Mouse (Mus musculus): Measurements from ENCODE around the gene Grb10. TPM values are rescaled to one million over a fixed set of nuclear protein-coding genes. Genes with fewer than 3 reads are reported as not detected.
A peak's percentile ranks its signal among the peaks of the same experiment; 100 is the strongest.

Gene Grb10
- polyA plus RNA-seq, 1 experiment from 2014 or later: 115 TPM

GRCm38 (mm10) chr11:11967519-11967918, 71.0 kb downstream of the Grb10 start:
- WGBS (ENCODE audit: insufficient replicate concordance): 59% methylated on average over 8 of the region's 8 CpGs
- no peak overlapping the region for H3K4me2 ChIP-seq
- ATAC-seq (ENCODE audit: low read depth): no peak
- peaks cover 42% of the 10 kb centered on the region for H3K36me3 ChIP-seq
- H3K27ac ChIP-seq: peak overlapping the region; percentile 20; the same call in 1 of the 2 replicates
- DNase-seq: no peak
- H3K9ac ChIP-seq: no peak overlapping the region
- H3K4me1 ChIP-seq (replicated peaks): peaks cover 57% of the 10 kb centered on the region
- H3K9me3 ChIP-seq (replicated peaks): no peaks in the 10 kb centered on the region
- H3K27me3 ChIP-seq: no peaks in the 10 kb centered on the region
- no peak overlapping the region for H3K4me3 ChIP-seq (replicated peaks)

DNA sequence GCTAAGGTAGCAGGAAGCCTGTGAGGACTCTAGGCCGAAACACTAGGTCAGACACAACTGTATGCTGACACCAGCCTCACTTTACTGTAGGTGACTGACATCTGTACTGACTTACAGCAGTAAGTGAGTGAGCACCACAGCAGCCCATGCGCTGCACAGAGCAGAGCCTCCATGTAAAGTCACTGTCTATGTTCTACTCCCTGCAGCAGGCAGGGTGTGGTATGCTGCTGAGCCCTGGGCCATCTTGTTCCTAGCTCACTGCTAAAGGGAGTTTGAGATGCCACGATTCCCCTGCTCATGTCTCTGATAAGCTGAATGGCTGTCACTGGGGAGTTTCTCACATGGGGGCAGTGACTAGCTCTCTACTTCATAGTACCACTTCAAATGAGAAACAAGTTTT, 72.3 kb downstream of the Grb10 start:
- ATAC-seq (ENCODE audit: low read depth) (peak; percentile 63), DNase-seq (peak; percentile 31)
- no peak overlapping the region for H3K4me2 ChIP-seq
- H3K27ac ChIP-seq: peak overlapping the region; percentile 67
- no peak overlapping the region for H3K4me3 ChIP-seq (replicated peaks)
- H3K9me3 ChIP-seq (replicated peaks): no peaks in the 10 kb centered on the region
- WGBS (ENCODE audit: insufficient replicate concordance): 61% methylated on average over 3 of the region's 3 CpGs
- peaks cover 70% of the 10 kb centered on the region for H3K4me1 ChIP-seq (replicated peaks)
- H3K36me3 ChIP-seq: peaks cover 35% of the 10 kb centered on the region
- no peaks in the 10 kb centered on the region for H3K27me3 ChIP-seq
- peak overlapping the region; percentile 16; the same call in 1 of the 2 replicates for H3K9ac ChIP-seq

DNA sequence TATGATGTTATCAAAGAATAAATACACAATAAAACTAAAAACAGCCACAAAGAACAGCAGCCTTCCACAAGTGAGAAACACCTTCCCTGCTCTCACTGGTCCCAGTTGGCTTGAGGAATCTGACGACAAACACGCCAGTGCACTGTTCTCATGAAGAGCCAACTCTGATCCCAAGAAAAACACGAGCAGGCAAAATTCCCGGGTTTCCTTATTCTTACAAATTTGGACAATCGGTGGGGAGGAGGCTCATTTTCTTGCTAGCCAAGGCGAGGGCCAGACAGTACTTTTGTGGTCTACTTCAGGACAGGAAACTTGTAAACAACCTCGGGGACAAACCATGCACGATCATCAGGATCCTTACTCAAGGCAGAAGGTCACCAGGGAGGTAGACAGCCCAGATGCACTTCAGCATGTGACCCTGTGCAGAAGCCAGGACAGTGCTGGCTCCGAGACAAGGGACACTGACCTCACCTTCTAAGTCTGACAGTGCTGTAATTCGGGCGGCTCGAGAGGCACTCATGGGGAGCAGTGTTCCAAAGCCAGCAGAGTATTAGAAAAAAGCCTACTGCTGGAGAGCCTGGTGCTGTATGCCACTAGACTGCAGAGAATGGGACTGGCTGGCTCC, 72.9 kb downstream of the Grb10 start:
- Histone ChIP-seq H3K27ac (peak overlapping the region; percentile 78), H3K9ac (peak overlapping the region; percentile 16; the same call in 1 of the 2 replicates), H3K27me3 (no peaks in the 10 kb centered on the region), H3K36me3 (peaks cover 34% of the 10 kb centered on the region), H3K4me1 (replicated peaks) (peaks cover 77% of the 10 kb centered on the region), H3K4me3 (replicated peaks) (no peak overlapping the region), H3K9me3 (replicated peaks) (no peaks in the 10 kb centered on the region), H3K4me2 (no peak overlapping the region)
- no peak for ATAC-seq (ENCODE audit: low read depth)
- no peak for DNase-seq
- 71% methylated on average over 12 of the region's 12 CpGs for WGBS (ENCODE audit: insufficient replicate concordance)

DNA sequence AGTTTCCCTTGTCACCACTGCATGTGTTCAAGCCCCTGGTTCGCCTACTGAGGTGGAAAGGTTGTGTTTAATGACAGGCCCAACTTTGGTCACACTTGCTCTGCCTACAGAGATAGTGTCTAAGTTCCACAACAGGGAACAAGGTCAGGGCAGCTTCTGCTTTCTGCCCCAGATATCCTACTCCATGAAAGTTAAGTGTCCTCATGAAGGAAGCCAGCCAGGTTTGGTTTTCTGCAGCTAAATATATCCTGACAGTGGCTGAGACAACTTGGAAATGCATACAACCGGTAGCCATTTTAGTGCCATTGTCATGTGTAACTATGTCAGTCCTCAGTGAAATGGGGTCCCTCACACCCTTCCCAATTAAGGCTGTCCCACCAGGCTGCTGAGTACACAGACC, 73.8 kb downstream of the Grb10 start:
- 85% methylated on average over 2 of the region's 2 CpGs for WGBS (ENCODE audit: insufficient replicate concordance)
- Histone ChIP-seq H3K36me3 (peaks cover 30% of the 10 kb centered on the region), H3K9ac (no peak overlapping the region), H3K4me3 (replicated peaks) (no peak overlapping the region), H3K27me3 (no peaks in the 10 kb centered on the region), H3K9me3 (replicated peaks) (no peaks in the 10 kb centered on the region), H3K4me2 (no peak overlapping the region), H3K4me1 (replicated peaks) (peaks cover 85% of the 10 kb centered on the region), H3K27ac (peak overlapping the region; percentile 78)
- DNase-seq (no peak), ATAC-seq (ENCODE audit: low read depth) (no peak)

DNA sequence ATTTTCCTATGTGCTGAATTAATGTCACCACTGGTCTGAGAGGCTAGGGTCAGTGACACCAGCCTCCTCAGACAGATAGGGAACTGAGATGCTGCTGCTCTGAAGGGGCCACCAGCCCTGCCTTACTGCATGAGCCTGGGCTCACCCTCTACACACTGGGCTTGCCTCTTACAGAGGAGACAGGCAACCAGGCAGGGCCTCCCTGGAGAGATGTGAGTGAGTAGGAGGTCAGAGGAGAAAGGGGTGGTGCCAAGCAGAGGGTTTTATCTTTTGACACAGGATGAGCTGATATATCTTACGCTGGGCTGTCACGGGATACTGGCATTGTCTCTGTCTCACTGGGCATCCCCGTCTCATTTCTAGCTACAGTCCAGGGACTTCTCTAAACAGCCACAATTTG, 74.9 kb downstream of the Grb10 start:
- Histone ChIP-seq H3K9me3 (replicated peaks) (no peaks in the 10 kb centered on the region), H3K4me2 (peak overlapping the region; percentile 45), H3K36me3 (peaks cover 20% of the 10 kb centered on the region), H3K27ac (peak overlapping the region; percentile 78), H3K27me3 (no peaks in the 10 kb centered on the region), H3K9ac (peak overlapping the region; percentile 42; the same call in 1 of the 2 replicates), H3K4me3 (replicated peaks) (no peak overlapping the region), H3K4me1 (replicated peaks) (peaks cover 84% of the 10 kb centered on the region)
- ATAC-seq (ENCODE audit: low read depth) (peak; percentile 89), DNase-seq (peak; percentile 70)
- 1% methylated on average over 3 of the region's 3 CpGs for WGBS (ENCODE audit: insufficient replicate concordance)

GRCm38 (mm10) chr11:11963065-11963464, 75.4 kb downstream of the Grb10 start:
- H3K4me2 ChIP-seq: peak overlapping the region; percentile 45
- no peaks in the 10 kb centered on the region for H3K9me3 ChIP-seq (replicated peaks)
- H3K36me3 ChIP-seq: peaks cover 17% of the 10 kb centered on the region
- no peak for ATAC-seq (ENCODE audit: low read depth)
- peak overlapping the region; percentile 42; the same call in 1 of the 2 replicates for H3K9ac ChIP-seq
- no peak for DNase-seq
- H3K4me1 ChIP-seq (replicated peaks): peaks cover 83% of the 10 kb centered on the region
- no peak overlapping the region for H3K4me3 ChIP-seq (replicated peaks)
- WGBS (ENCODE audit: insufficient replicate concordance): 72% methylated on average over 2 of the region's 2 CpGs
- H3K27me3 ChIP-seq: no peaks in the 10 kb centered on the region
- H3K27ac ChIP-seq: peak overlapping the region; percentile 78

- H3K4me2 ChIP-seq: peak overlapping the region; percentile 40
- H3K4me1 ChIP-seq (replicated peaks): peaks cover 80% of the 10 kb centered on the region
- DNase-seq: no peak
- H3K9me3 ChIP-seq (replicated peaks): no peaks in the 10 kb centered on the region
- 12% methylated on average over 5 of the region's 5 CpGs for WGBS (ENCODE audit: insufficient replicate concordance)
- no peaks in the 10 kb centered on the region for H3K27me3 ChIP-seq
- H3K36me3 ChIP-seq: peaks cover 14% of the 10 kb centered on the region
- no peak overlapping the region for H3K4me3 ChIP-seq (replicated peaks)
- ATAC-seq (ENCODE audit: low read depth): peak; percentile 18; the same call in 1 of the 2 replicates
- peak overlapping the region; percentile 84 for H3K27ac ChIP-seq
- 0 out of 2 replicates have a peak overlapping the region, but pooled peaks have one; percentile 27 for H3K9ac ChIP-seq
Observed at GRCm38 (mm10) chr11:11962629-11962954, 75.9 kb downstream of the Grb10 start.

DNA sequence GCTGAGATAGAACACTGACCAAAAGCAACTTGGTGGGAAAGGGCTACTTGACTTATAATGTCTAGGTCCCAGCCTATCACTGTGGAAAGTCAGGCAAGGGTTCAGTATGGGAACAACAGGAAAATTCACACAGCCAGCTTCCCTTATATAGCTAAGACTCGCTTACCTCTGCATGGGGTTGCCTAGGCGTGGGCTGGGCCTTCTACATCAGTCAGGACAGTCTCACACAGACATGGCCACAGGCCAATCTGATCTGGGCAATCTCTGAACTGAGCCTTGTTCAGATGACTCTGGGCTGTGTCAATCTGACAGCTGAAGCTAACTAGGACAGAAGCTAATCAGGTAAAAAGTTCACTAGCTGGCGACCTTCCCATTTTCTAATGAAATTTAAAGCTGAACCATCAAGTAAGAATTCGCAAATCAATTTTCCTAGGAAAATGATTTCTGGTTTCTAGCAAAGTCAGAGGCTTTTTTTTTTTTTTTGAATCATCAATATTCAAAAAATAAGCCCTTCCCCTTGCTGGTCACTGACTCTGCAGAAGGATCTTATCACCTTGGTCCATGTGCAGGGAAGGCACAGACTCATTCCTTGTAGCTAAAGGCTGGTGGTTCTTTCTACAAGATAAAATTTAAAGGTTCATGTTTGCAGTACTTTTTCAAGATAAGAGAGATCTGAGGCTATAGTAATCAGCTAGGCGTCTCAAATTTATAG, 76.4 kb downstream of the Grb10 start:
- H3K27ac ChIP-seq: peak overlapping the region; percentile 84
- no peak overlapping the region for H3K9ac ChIP-seq
- no peak overlapping the region for H3K4me3 ChIP-seq (replicated peaks)
- 43% methylated on average over 5 of the region's 5 CpGs for WGBS (ENCODE audit: insufficient replicate concordance)
- H3K27me3 ChIP-seq: no peaks in the 10 kb centered on the region
- H3K9me3 ChIP-seq (replicated peaks): no peaks in the 10 kb centered on the region
- H3K36me3 ChIP-seq: peaks cover 11% of the 10 kb centered on the region; the same call in 1 of the 2 replicates
- ATAC-seq (ENCODE audit: low read depth) (peak; percentile 73), DNase-seq (peak; percentile 58)
- peak overlapping the region; percentile 40 for H3K4me2 ChIP-seq
- H3K4me1 ChIP-seq (replicated peaks): peaks cover 77% of the 10 kb centered on the region

GRCm38 (mm10) chr11:11960858-11961257, 77.6 kb downstream of the Grb10 start:
- Histone ChIP-seq H3K4me1 (replicated peaks) (peaks cover 65% of the 10 kb centered on the region), H3K27ac (peak overlapping the region; percentile 68), H3K9ac (no peak overlapping the region), H3K4me2 (no peak overlapping the region), H3K4me3 (replicated peaks) (no peak overlapping the region), H3K9me3 (replicated peaks) (no peaks in the 10 kb centered on the region), H3K36me3 (peaks cover 8% of the 10 kb centered on the region; the same call in 1 of the 2 replicates), H3K27me3 (no peaks in the 10 kb centered on the region)
- DNase-seq (no peak), ATAC-seq (ENCODE audit: low read depth) (no peak)
- 49% methylated on average over 5 of the region's 5 CpGs for WGBS (ENCODE audit: insufficient replicate concordance)

GRCm38 (mm10) chr11:11960227-11960626, 78.3 kb downstream of the Grb10 start:
- Histone ChIP-seq H3K9me3 (replicated peaks) (no peaks in the 10 kb centered on the region), H3K4me2 (no peak overlapping the region), H3K27me3 (no peaks in the 10 kb centered on the region), H3K36me3 (peaks cover 14% of the 10 kb centered on the region; the same call in 1 of the 2 replicates), H3K27ac (no peak overlapping the region), H3K9ac (no peak overlapping the region), H3K4me1 (replicated peaks) (peaks cover 59% of the 10 kb centered on the region), H3K4me3 (replicated peaks) (no peak overlapping the region)
- no peak for ATAC-seq (ENCODE audit: low read depth)
- 67% methylated on average over 2 of the region's 2 CpGs for WGBS (ENCODE audit: insufficient replicate concordance)
- no peak for DNase-seq

- H3K4me1 ChIP-seq (replicated peaks): peaks cover 41% of the 10 kb centered on the region
- peaks cover 20% of the 10 kb centered on the region for H3K36me3 ChIP-seq
- H3K4me3 ChIP-seq (replicated peaks): no peak overlapping the region
- no peaks in the 10 kb centered on the region for H3K9me3 ChIP-seq (replicated peaks)
- no peak overlapping the region for H3K27ac ChIP-seq
- H3K4me2 ChIP-seq: no peak overlapping the region
- 72% methylated on average over 2 of the region's 2 CpGs for WGBS (ENCODE audit: insufficient replicate concordance)
- H3K27me3 ChIP-seq: no peaks in the 10 kb centered on the region
- no peak for ATAC-seq (ENCODE audit: low read depth)
- no peak overlapping the region for H3K9ac ChIP-seq
- DNase-seq: no peak
Observed at GRCm38 (mm10) chr11:11958479-11958878, 80.0 kb downstream of the Grb10 start.

- ATAC-seq (ENCODE audit: low read depth): no peak
- H3K27me3 ChIP-seq: no peaks in the 10 kb centered on the region
- DNase-seq: no peak
- H3K4me3 ChIP-seq (replicated peaks): no peak overlapping the region
- no peak overlapping the region for H3K27ac ChIP-seq
- H3K4me2 ChIP-seq: no peak overlapping the region
- H3K4me1 ChIP-seq (replicated peaks): peaks cover 37% of the 10 kb centered on the region
- 73% methylated on average over 2 of the region's 2 CpGs for WGBS (ENCODE audit: insufficient replicate concordance)
- H3K9me3 ChIP-seq (replicated peaks): no peaks in the 10 kb centered on the region
- H3K9ac ChIP-seq: no peak overlapping the region
- H3K36me3 ChIP-seq: peaks cover 23% of the 10 kb centered on the region
Observed at GRCm38 (mm10) chr11:11958061-11958361, 80.5 kb downstream of the Grb10 start.

Measured in liver, embryonic 13.5 days (tissue).